Mouse (Mus musculus): ENCODE measurements around the gene Sdhb.

The Sdhb gene

DNA sequence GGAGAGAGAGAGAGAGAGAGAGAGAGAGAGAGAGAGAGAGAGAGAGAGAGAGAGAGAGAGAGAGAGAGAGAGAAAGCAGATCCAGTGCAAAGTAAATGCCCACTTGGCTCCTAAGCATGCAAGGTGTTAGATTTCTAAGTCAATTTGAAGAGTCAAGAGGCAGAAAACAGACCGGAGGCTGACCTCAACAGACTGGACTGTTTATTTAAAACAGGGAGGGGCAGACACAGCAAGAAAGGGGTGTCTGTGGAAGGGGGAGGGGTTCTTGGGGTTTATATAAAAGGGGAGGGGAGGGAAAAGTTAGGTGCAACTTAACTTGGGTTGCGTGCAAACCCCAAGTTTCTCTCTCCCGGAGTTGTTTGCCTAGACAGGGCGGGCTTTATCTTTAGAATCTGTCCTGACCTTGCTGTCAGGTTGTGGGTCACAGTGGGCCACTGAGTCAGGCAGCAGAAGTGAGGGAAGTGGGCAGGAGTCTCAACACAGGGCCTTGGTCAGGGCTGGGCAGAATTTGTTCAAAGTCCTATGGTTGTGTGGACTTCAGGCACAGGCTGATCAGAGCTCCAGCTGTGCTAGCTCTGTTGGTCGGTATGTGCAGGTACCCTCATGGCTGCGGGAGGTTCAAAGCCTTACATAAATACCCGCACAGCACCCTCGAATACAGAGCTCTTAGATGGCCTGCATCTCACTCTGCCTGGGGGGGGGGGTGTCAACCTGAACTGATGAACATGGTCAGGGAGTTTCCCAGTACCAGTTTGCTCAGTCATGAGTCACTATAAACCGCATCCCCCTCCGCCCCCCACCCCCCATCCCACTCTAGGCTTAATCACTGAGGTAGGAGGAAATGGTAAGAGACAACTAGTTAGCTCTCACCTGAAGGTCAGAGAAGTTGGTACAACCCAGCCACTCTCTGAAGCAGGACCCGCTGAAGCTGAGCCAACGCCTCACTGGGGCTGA is 13.2 kb upstream of the Sdhb start:
- DNase-seq (ENCODE audit: low spot score in 2 of 2) = no peak

DNA sequence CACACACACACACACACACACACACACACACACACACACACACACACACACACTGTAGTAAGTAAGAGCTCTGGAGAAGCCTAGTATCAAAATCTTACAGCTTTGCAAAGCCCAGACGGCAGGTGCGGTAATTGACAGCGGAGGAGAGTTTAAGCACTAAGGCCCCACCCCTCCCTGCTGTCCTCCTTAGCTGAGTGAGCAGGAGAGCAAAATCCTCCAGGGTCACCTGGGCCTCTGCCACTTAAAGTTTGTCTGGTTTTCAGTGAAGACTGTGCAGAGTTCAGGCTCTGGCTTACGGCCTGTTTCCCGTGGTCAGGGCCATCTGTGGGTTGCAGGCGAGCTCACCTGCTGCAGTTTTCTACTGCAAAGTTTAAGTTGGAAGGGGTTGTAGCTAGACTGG is 12.5 kb upstream of the Sdhb start:
- DNase-seq (ENCODE audit: low spot score in 2 of 2) = no peak

DNA sequence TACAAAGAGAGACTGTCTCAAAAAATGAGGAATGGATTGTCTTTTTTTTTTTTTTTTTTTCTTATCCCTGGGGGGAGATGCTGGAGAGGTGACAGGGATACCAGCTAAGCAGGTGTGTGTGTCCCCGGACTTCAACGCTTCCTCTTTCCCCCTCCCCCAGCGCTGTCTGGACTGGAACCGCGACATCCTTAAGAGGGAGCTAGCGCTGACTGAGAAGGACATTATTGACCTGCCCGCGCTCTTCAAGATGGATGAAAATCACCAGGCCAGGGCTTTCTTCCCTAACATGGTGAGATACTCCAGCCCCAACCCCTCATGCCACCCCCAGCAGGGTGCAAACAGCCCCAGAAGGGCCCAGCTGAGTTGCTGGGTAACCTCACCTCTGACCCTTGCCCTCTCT is 12.0 kb upstream of the Sdhb start:
- DNase-seq (ENCODE audit: low spot score in 2 of 2) = no peak

DNA sequence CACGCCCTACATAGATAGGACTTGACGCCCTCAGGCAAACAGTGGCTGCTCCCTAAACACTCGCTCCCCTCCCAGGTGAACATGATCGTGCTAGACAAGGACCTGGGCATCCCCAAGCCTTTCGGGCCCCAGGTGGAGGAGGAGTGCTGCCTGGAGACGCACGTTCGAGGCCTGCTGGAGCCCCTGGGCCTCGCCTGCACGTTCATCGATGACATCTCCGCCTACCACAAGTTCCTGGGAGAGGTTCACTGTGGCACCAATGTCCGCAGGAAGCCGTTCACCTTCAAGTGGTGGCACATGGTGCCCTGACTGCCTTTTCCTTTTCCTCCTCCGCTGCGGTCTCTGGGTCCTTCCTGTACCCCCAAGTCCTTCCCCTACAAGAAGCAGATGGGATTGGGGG is 11.4 kb upstream of the Sdhb start:
- no peak for DNase-seq (ENCODE audit: low spot score in 2 of 2)

DNA sequence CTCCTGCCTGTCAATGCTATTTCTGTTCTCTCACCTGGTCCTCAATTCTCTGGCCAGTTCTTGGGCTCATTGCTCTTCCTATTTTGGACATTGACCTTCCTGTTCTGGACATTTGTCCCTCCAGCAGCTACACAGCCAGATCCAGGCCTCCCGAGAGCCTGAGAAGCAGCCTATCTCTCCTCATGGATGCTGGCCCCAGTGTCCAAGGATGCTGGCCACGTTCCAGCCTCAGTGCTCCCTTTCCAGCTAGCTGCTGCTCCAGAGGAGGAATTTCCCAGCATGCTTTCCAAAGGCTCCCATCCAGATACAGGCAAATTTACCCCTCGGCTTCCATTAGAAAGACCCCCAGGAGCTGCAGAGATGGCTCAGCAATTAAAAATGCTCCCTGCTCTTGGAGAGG is 10.4 kb upstream of the Sdhb start:
- no peak for DNase-seq (ENCODE audit: low spot score in 2 of 2)

DNA sequence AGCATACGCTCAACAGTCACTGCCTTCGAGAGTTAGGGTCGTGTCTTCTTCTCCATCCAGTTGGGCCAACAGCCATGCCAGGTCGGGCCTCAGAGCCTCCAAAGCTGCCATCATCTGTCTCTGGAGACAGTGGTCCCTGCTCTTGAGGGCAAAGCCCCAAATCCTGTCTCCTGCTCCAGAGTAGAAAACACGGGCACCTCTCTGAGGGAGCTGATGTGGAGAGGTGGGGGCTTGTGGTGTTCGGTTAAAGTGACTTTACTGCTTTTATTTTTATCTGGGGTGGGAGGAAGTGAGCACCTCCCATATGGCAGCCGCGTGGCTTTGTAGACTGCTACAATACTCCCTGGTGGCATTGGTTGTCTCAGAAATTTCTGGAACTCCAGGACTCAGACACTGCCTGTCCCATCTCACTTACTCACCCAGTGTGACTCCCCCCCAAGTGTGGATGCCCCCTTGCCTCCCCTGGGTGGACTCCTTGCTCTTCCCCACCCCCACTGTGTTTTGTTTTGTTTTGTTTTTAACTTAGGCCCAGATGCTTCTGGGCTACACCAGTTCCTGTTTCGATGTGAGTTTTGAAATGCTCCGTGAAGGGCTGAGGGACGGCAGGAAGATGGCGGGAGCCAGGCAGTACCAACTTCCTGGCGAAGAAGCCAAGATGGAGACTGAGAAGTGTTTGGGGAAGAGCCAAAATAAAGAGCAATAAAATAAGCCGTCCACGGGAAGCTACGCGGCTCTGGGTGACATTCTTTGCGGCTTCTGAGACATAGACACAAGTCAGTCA is 9.0 kb upstream of the Sdhb start:
- DNase-seq (ENCODE audit: low spot score in 2 of 2) = no peak

DNA sequence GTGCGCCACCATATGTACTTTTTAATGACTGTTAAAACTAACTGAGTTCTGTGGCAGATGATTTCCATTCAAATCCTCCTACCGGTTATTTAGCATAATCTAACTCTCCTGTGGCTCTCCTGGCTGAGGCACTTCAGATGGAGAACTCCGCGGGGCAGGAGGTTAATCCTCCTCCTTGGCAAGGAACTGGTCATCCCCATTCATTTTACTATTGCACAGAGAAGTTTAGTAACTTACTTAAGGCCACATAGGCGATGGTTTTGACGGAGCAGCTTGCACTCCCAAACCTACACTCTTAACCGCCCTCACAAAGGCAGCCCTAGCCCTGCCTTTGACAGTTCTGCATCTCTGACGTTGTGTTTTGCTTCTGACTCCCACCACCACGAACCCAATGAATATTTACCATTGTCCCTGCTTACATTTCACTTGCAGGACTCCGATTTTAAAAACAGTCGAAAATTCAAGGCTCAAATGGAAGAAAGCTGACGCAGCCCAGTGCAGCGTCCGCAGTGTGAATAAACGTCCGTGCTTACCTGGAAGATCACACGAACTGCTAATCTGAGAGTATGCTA is 3.8 kb upstream of the Sdhb start:
- DNase-seq (ENCODE audit: low spot score in 2 of 2) = peak in 1 of 2 experiments; percentile 50

DNA sequence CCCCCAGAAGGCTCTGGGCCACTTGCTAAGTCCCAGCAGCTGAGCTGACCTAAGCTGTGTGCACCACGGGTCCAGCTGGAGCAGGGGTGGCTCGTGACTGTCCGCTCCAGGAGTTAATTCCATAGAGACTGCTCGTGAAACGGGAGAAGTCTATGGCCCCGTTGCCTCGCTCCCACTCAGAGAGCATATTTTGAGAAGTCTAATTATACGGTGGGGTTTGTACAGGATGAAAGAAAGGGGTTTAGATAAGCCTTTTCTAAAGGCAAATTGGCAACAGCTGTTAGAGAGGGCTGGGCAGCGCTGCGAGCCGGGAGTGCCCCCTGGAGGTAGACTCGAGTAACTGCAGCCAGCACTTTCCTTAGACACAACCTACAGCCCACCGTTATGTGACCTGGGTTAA is 3.3 kb upstream of the Sdhb start:
- peak; percentile 82 to 86 for DNase-seq (ENCODE audit: low spot score in 2 of 2)

DNA sequence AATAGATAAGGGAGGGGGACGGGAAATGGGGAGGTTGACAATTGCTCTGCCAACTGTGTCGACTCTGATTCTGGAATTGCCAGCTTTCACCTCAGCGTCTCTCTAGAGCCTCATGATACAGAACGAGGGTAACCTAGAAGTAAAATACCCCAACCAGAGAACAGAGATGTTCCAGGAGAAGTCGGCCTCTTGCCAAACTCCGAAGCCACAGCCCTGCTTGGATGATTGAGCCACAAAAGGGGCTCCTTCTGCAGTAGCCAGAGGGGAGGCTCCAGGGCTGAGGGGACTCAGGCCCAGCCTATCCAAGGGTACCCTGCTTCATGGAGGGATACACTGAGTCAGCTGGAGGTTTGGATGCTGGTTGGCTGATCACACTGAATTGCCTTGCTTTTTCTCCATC is 2.7 kb upstream of the Sdhb start:
- DNase-seq (ENCODE audit: low spot score in 2 of 2) = no peak

DNA sequence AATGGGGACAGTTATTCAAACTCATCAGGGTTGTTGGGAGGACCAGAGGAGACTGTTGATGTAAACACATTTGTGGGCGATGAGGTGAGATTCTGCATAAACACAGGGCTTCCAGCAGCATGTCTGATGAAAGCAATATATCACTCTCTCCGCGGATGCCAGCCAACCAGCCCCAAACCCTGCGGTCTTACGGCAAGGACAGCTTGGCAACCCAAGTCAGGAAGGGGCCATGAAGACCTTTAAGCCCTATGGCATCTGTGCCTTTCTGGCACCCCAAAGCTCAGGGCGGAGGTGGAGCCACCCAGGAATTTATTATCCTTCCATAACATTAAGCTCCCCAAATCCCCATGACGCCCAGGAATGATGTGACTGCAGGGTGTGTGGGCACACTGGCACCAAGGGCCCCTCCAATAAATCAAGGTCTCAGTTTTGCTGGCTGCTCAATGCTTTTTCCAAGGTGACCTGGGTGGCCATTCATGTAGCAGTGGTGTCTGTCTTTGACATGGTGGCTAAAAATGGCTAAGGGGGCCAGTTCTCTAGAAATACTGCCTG is 1.8 kb upstream of the Sdhb start:
- DNase-seq (ENCODE audit: low spot score in 2 of 2) = no peak

DNA sequence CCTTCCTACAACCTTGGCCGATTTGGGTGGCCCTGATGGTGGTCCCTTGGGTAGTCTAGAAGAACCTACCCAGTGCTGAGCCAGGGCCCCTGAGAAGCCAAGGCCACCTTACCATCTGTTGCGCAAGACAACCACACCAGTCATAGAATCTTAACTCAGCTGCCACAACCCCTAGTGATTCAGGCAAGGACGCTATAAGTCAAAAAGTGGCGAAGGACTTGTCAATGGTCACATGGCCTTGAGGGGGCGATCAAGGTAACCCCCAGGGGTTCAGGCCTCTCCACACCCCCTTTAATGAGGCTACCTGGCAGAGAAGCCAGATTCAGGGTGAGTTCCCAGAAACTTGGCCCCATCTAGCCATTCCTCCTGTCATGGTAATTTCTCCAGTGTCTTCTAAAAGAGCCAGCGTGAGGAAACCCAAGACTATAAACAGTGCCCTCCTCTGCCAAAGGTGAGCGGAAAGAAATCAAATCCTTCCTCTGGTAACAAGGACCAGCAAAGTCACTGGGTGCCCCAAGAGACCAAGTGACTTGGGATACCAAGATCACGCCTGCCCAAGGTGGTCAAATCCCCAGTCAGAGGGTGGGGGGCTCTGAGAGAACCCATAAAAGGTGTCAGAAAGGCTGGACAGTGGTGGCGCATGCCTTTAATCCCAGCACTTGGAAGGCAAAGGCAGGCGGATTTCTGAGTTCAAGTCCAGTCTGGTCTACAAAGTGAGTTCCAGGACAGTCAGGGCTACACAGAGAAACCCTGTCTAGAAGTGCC is 1.1 kb upstream of the Sdhb start:
- no peak for DNase-seq (ENCODE audit: low spot score in 2 of 2)

DNA sequence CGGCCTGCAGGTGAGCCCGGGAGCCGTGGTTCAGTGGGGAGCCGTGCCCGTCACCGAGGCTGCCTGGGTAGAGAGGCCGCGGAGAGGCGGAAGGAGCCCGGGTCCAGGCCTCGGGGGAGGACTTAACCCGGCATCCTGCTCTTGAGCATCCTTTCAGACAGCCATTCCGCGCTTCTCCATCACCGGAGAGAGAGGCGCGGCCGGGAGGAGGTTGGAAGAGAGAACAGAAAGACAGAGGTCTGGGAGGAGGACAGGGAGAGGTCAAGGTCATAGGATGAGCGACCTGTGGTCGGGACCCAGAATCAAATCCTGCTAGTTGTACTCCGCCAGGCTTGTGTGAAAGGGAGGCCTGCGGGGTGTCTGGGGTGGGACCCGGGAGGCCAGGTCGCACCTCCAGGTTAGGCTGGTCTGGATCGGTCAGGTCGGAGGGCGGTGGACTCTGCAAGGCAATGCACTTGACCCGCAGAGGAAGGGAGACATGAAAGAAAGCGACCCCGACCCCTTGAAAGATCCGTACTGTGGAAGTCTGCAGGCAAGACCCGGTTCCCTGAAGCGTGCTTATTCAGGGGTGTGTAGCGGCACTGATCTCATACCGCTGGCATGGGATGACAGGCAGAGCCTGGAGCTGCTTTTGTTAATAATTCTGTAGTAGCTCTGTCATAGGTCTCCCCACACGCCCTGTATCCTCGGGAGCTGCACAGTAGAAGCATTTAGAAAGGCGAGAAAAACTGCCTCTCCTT is 634 bp downstream of the Sdhb start:
- DNase-seq (ENCODE audit: low spot score in 2 of 2) = no peak

DNA sequence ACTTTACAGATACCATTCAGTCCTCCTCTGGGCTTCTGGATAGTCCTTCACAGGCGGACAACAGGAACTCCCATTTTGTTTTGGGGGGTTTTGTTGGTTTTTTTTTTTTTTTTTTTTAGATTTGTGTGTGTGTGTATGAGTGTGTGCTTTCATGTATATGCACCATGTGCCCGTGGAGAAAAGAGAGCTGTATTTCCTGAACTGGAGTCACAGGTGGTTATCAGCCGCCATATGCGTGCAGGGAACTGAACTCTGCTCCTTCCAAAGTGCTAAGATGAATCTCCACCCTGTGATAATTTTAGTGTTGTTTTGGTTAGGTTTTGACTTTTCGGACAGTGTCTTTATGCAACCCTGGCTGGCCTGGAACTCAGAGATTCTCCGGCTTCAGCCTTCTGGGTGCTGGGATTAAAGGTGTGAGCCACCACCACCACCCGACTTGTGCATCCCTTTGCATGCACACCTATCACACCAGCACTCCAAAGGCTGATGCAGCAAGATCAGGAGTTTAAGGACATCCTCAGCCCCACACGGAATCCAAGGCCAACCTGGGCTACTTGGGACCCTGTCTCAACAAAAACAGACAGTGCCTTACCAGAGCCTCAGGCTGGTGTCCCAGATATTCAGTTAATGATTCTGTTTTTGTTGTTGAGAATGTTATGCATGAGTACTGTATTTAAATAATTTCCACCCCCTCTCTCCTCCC is 1.4 kb downstream of the Sdhb start:
- DNase-seq (ENCODE audit: low spot score in 2 of 2) = no peak

DNA sequence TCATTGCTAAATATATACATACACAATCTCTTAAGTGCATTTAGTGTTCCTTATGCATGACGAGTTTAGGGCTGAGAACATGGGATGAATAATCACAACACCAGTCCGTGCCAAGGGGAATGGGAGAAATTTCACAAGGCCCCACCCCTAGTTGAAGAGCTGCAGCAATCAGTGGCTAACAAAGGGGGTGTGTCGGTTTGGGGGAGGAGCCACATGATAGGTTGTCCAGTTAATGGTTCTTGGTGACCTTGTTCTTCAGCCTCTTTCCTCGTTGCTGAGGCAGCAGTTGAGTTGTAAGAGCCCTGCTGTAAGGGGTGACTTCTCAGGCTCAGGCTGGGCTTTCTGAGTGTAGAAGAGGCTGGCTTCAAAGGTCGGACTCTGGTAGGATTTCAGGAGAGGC is 1.9 kb downstream of the Sdhb start:
- peak in 1 of 2 experiments; percentile 33 for DNase-seq (ENCODE audit: low spot score in 2 of 2)

DNA sequence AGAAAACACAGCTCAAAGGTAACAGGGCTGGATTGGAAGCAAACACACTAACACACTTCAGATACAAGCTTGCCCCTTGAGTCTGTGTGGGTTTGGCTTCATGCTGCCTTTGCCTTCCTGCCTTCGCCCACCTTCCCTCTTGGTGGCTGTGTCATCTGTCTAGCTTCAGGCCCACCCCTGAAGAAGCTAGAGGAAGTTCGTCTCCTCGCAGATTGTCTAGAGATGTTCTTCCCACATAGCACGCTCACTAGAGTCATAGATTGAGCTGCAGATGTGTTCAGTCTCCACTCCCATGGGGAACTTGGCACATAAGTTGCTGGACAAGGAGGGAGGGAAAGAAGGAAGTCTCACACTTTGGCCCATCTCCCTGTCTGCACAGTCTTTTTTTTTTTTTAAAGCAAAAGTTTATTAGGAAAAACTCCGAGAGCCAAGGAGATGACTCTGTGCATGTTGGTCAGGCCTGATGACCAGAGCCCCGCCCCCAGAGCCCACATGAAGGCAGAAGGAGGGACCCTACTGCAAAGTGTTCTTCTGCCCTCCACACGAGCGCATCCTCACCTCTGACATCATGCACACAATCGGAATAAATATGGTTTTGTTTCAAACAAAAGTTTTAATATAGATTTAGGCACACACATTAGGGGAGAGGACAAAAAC is 3.1 kb downstream of the Sdhb start:
- peak in 1 of 2 experiments; percentile 51 for DNase-seq (ENCODE audit: low spot score in 2 of 2)

DNA sequence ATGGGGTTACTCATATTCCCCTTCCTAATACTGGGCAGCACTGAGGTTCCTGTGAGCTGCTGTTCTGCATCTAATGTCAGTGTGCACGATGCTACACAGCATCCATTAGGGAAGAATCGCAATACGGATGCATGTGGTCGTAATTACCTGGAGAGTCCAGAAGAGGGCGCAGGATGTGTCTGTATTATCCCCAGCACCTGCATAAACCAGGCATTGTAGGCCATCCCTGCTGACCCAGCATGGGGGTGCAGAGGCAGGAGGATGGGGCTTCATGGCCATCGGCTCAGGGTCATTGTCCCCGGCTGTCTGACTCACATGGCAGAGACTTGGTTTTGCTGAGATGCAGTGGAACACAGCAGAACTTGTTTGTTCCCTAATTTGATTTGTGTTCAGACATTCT is 3.6 kb downstream of the Sdhb start:
- peak; percentile 72 to 86 for DNase-seq (ENCODE audit: low spot score in 2 of 2)

DNA sequence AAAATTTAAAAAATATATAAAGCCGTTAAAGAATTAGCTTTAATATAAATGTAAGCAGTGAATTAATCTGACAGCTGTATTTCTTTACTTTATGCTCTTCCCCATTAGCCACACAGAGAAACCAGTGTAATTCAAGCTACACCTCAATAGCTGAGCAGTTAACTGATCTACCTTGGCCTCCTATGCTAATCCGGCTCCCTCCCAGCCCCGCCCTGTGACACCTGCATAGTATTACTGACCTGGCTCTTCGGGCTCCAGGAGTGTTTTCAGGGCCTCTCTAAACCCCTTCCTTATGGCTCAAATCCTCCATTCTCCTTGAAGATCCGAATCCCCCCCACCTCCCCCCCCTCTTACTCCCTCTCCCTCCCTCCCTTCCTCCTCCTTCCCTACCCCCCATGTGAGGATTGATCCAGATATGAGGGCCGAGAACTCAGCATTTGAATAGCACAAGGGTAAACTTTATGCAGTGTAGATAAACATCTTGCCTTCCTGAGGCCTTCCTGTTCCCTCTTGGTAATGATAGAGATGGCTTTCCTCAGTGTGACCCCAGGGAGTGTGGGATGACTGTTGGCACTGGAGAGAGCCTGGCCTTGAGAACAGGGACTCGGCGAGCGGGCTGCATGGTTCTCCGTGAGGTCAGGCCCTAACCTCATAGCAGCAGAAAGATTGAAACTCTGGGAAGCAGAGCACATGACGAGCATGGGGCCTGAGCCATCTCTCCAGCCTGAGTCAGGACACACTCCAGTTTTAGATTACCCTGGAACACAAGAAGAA is 6.6 kb downstream of the Sdhb start:
- DNase-seq (ENCODE audit: low spot score in 2 of 2) = no peak

DNA sequence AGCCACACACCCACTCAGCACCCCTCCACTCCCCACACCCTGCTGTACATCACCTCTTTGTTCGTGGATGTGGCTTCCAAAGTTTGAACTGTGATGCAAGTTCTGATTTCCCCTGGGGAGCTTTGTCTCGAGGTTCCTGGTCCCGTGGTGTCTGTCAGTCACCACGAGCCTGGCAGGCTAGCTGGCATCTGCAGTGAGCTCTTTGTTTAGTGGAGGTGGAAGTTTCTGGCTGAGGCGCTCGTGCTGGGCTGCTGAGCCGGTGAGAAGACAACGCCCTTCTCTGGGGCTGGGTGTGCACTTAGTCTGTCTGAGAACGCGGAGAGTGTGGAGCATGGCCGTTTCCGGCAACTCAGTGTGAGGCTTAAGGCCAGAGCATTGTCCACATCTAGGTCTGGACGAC is 10.7 kb downstream of the Sdhb start:
- no peak for DNase-seq (ENCODE audit: low spot score in 2 of 2)

DNA sequence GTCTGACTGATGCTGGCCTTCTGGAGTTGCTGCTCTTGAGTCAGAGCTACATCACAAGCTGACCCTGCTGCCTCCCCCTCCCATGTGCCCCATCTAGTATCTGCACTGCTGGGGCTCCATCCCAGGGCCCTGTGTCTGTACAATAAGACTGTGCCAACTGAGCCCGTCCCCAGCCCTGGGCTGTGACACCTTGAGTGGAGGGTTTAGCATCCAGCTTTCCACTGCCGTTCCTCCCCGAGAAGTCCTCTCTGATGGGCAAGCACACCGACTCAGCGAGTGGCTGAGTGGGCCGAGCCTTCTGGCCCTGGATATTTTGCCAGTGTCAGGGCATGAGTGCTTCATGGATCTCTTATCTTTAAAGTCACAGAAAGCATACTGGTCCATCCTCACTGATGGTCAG is 13.4 kb downstream of the Sdhb start:
- DNase-seq (ENCODE audit: low spot score in 2 of 2) = no peak
